Mouse (Mus musculus) bone marrow macrophage, adult 2 months (primary cell): ENCODE data around the gene Ccdc69.

ENCODE experiments used
- CTCF ChIP-seq: IDR thresholded peaks from 2 replicates; pipeline ENCODE4 v1.5.1; 2012; ENCODE audit warnings: low read depth, mild to moderate bottlenecking, low read length, moderate library complexity
- POLR2A ChIP-seq: IDR thresholded peaks from 2 replicates; pipeline ENCODE4 v1.6.1; 2012; ENCODE audit warnings: mild to moderate bottlenecking, low read depth, low read length, borderline replicate concordance

DNA sequence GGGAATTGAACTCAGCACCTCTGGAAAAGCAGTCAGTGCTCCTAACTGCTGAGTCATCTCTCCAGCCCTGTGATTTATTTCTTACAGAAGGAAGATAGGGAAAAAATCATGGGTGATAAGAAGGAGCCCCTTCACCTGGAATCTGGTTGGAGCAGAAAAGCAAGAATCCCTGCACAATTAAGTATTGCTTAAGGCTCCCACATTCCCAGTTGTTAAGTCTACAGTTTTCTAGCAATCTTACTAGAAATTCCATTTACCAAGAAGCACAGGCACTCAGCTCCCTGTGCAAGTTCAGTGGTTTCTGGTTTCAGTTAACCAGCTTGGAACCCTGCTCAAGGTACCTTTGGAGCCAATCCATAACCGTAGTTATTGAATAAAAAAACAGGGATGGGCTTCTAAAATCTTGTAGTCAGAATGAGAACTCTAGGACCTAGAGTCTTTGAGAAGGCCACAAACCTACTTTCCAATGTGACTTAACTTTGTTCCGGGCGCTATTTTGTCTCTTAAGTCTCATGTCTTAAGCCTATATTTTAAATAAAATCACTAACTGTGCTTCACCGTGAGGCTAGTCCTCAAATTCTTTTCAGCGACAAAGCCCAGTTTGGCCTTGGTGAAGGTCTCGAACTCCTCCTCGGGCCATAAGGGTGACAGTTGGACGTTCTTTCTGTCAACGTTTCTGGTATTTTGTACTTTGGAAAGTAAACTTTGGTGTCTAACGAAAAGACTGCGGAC, 19.0 kb upstream of the Ccdc69 start:
- TF ChIP-seq POLR2A (no peak), CTCF (no peak)
